ENCODE assay signal across 26 mouse cellular contexts in genomic region chr17:77718450-77718849, GRCm38 (mm10).
"Had no signal": no experiment of that assay in that cellular context is flagged by ENCODE, and none has a peak within 500 bp of the region (broad histone marks: within the 10 kb centered on the region; RNA-seq: fewer than 3 reads in every experiment).

No protein-coding gene starts in this region.

- H3K9ac ChIP-seq: heart, embryonic 12.5 days; hindbrain, embryonic 12.5 days; hindbrain, embryonic 14.5 days; intestine, embryonic 15.5 days; kidney, embryonic 15.5 days; limb, embryonic 13.5 days; limb, embryonic 15.5 days had no signal

- H3K27ac ChIP-seq: gastrocnemius, adult 2 months; heart, embryonic 10.5 days; hindbrain, embryonic 10.5 days; hindbrain, embryonic 12.5 days; hindbrain, embryonic 14.5 days; intestine, embryonic 15.5 days; kidney, embryonic 15.5 days; kidney, postnatal 0 days; limb, embryonic 13.5 days; limb, embryonic 15.5 days had no signal

- H3K4me3 ChIP-seq: gastrocnemius, adult 2 months; heart, embryonic 10.5 days; heart, embryonic 12.5 days; hindbrain, embryonic 10.5 days; hindbrain, embryonic 12.5 days; intestine, embryonic 15.5 days; kidney, embryonic 15.5 days; limb, embryonic 13.5 days; limb, embryonic 15.5 days had no signal

- ATAC-seq: hindbrain, embryonic 16.5 days; inflammation-experienced regulatory T-cells, adult 6 months; intestine, embryonic 15.5 days; intestine, postnatal 0 days had no signal

- H3K4me1 ChIP-seq: heart, embryonic 10.5 days; heart, embryonic 12.5 days; hindbrain, embryonic 10.5 days; hindbrain, embryonic 12.5 days; intestine, embryonic 15.5 days; kidney, embryonic 15.5 days; limb, embryonic 13.5 days; limb, embryonic 15.5 days had no signal

- DNase-seq: gastrocnemius, adult 2 months; gastrocnemius, postnatal 10 days; gastrocnemius, postnatal 25 days; heart, adult 18-20 months; heart, postnatal 10 days; heart, postnatal 4 days; kidney, adult 18-20 months; kidney, adult 8-10 months; kidney, postnatal 14 days; kidney, postnatal 36 days; layer of hippocampus, adult 9-11 months; layer of hippocampus, postnatal 36 days; left cerebral cortex, postnatal 4 days had no signal

- H3K9me3 ChIP-seq: heart, embryonic 10.5 days; heart, embryonic 12.5 days; hindbrain, embryonic 10.5 days; hindbrain, embryonic 12.5 days; intestine, embryonic 15.5 days; kidney, embryonic 15.5 days; limb, embryonic 13.5 days; limb, embryonic 15.5 days had no signal

- H3K4me2 ChIP-seq: heart, embryonic 12.5 days; hindbrain, embryonic 12.5 days; hindbrain, embryonic 14.5 days; intestine, embryonic 15.5 days; kidney, embryonic 15.5 days; limb, embryonic 13.5 days; limb, embryonic 15.5 days had no signal

- H3K36me3 ChIP-seq: heart, embryonic 10.5 days; heart, embryonic 12.5 days; hindbrain, embryonic 10.5 days; hindbrain, embryonic 12.5 days; intestine, embryonic 15.5 days; kidney, embryonic 15.5 days; limb, embryonic 13.5 days; limb, embryonic 15.5 days had no signal

- H3K27me3 ChIP-seq: heart, embryonic 12.5 days; hindbrain, embryonic 12.5 days; intestine, embryonic 15.5 days; kidney, embryonic 15.5 days; limb, embryonic 13.5 days; limb, embryonic 15.5 days had no signal
